Mouse (Mus musculus): ENCODE results near the gene Zcchc9. TPM values are rescaled to one million over a fixed set of nuclear protein-coding genes. Genes with fewer than 3 reads are reported as not detected.

The Zcchc9 gene
- polyA plus RNA-seq, 1 experiment, result 31.4 TPM

DNA sequence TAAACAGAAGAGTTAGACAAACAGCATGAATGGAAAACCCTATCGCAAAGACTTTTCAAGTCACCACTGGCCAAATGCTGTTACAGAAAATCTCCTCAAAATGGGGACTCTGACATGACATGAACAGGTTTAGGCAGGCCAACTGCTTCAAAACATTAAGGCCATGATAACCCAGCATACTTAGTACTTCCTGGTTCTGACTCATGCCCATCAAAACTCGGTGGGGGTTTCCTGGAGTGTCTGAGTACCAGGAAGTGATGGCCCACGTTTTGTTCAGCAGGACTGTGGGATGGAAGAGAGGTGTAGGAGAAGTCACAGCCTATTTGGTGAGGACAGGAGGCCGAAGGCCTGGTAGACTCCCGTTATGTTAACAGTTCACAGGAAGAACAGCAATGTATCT is 5.8 kb downstream of the Zcchc9 start:
- Histone ChIP-seq H3K4me1 (ENCODE audit: control insufficient read depth, insufficient read depth, low read length) (no peaks in the 10 kb centered on the region; the same call in 1 of the 2 replicates), H3K4me3 (ENCODE audit: insufficient read depth, low read length) (no peak overlapping the region), H3K27ac (ENCODE audit: insufficient read depth, low read length) (no peak overlapping the region)
- TF ChIP-seq CTCF (IDR thresholded peaks at IDR 0.05; ENCODE audit: borderline replicate concordance, insufficient read depth, low read length), result no peak
- no peak for TF ChIP-seq POLR2A (IDR thresholded peaks at IDR 0.05; ENCODE audit: low read depth, low read length)

DNA sequence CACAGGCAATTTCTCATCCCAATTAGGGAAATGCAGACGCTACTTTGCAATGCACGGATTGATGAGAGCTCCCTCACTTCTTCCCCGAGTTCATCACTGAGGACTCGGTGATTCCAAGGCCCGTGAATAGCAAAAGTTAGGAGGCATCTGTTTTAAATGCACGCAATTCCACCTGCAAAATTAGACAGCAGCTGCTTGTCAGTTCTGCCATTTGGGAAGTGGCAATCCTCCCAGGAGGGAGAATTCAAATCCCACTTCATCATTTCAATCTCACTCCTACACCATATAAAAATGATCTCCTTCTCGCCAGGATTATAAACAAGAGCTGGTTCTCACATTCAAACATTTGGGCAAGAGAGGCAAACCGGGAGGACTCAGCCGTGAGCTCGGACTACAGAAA is 10.1 kb downstream of the Zcchc9 start:
- no peak for TF ChIP-seq CTCF (IDR thresholded peaks at IDR 0.05; ENCODE audit: borderline replicate concordance, insufficient read depth, low read length)
- TF ChIP-seq POLR2A (IDR thresholded peaks at IDR 0.05; ENCODE audit: low read depth, low read length), result no peak
- Histone ChIP-seq H3K27ac (ENCODE audit: insufficient read depth, low read length) (no peak overlapping the region), H3K4me3 (ENCODE audit: insufficient read depth, low read length) (no peak overlapping the region), H3K4me1 (ENCODE audit: control insufficient read depth, insufficient read depth, low read length) (no peaks in the 10 kb centered on the region)

- TF ChIP-seq POLR2A (IDR thresholded peaks at IDR 0.05; ENCODE audit: low read depth, low read length) (no peak), CTCF (IDR thresholded peaks at IDR 0.05; ENCODE audit: borderline replicate concordance, insufficient read depth, low read length) (no peak)
- no peak overlapping the region for H3K27ac ChIP-seq (ENCODE audit: insufficient read depth, low read length)
Observed at GRCm38 (mm10) chr13:91796916-91797315, 10.6 kb downstream of the Zcchc9 start.

GRCm38 (mm10) chr13:91796003-91796402 is 11.5 kb downstream of the Zcchc9 start:
- no peak for TF ChIP-seq POLR2A (IDR thresholded peaks at IDR 0.05; ENCODE audit: low read depth, low read length)
- no peak for TF ChIP-seq CTCF (IDR thresholded peaks at IDR 0.05; ENCODE audit: borderline replicate concordance, insufficient read depth, low read length)
- Histone ChIP-seq H3K4me3 (ENCODE audit: insufficient read depth, low read length) (no peak overlapping the region), H3K27ac (ENCODE audit: insufficient read depth, low read length) (no peak overlapping the region), H3K4me1 (ENCODE audit: control insufficient read depth, insufficient read depth, low read length) (no peaks in the 10 kb centered on the region)

More at GRCm38 (mm10) chr13:91796916-91797315, 10.6 kb downstream of the Zcchc9 start:
- H3K4me3 ChIP-seq (ENCODE audit: insufficient read depth, low read length), result no peak overlapping the region
- H3K4me1 ChIP-seq (ENCODE audit: control insufficient read depth, insufficient read depth, low read length), result no peaks in the 10 kb centered on the region

- no peaks in the 10 kb centered on the region for H3K4me1 ChIP-seq (ENCODE audit: control insufficient read depth, insufficient read depth, low read length)
- H3K27ac ChIP-seq (ENCODE audit: insufficient read depth, low read length), result no peak overlapping the region
- no peak overlapping the region for H3K4me3 ChIP-seq (ENCODE audit: insufficient read depth, low read length)
- TF ChIP-seq POLR2A (IDR thresholded peaks at IDR 0.05; ENCODE audit: low read depth, low read length) (no peak), CTCF (IDR thresholded peaks at IDR 0.05; ENCODE audit: borderline replicate concordance, insufficient read depth, low read length) (no peak)
Observed at GRCm38 (mm10) chr13:91795593-91795992, 11.9 kb downstream of the Zcchc9 start.

DNA sequence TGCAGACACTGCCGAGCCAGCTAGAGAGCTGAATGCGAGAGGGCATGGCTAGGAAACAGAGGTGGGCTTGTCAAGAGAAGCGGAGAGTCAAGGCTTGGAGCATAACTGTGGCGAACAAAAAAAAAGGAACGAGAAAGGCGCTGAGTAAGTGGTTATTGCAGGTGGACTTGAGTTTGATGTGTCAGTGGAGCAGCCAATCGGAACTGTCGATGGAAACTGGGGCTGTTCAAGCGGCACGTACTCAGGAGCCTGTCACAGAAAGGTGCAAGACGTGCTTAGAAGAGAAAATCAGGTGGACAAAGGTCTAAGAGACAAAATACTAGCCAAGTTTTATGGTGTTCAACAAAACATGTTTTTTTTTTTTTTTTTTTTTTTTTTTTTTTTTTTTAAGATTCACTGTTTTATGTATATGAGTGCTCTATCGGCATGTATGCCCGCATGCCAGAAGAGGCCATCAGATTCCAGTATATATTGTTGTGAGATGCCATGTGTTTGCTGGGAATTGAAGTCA is 12.5 kb downstream of the Zcchc9 start:
- no peak overlapping the region for H3K27ac ChIP-seq (ENCODE audit: insufficient read depth, low read length)
- TF ChIP-seq CTCF (IDR thresholded peaks at IDR 0.05; ENCODE audit: borderline replicate concordance, insufficient read depth, low read length), result no peak
- no peak for TF ChIP-seq POLR2A (IDR thresholded peaks at IDR 0.05; ENCODE audit: low read depth, low read length)
- no peaks in the 10 kb centered on the region for H3K4me1 ChIP-seq (ENCODE audit: control insufficient read depth, insufficient read depth, low read length)
- H3K4me3 ChIP-seq (ENCODE audit: insufficient read depth, low read length), result no peak overlapping the region

- Histone ChIP-seq H3K4me1 (ENCODE audit: control insufficient read depth, insufficient read depth, low read length) (no peaks in the 10 kb centered on the region), H3K27ac (ENCODE audit: insufficient read depth, low read length) (no peak overlapping the region), H3K4me3 (ENCODE audit: insufficient read depth, low read length) (no peak overlapping the region)
- TF ChIP-seq CTCF (IDR thresholded peaks at IDR 0.05; ENCODE audit: borderline replicate concordance, insufficient read depth, low read length) (no peak), POLR2A (IDR thresholded peaks at IDR 0.05; ENCODE audit: low read depth, low read length) (no peak)
Observed at GRCm38 (mm10) chr13:91792035-91792434, 15.5 kb downstream of the Zcchc9 start.

- Histone ChIP-seq H3K4me3 (ENCODE audit: insufficient read depth, low read length) (no peak overlapping the region), H3K27ac (ENCODE audit: insufficient read depth, low read length) (no peak overlapping the region), H3K4me1 (ENCODE audit: control insufficient read depth, insufficient read depth, low read length) (no peaks in the 10 kb centered on the region)
- TF ChIP-seq POLR2A (IDR thresholded peaks at IDR 0.05; ENCODE audit: low read depth, low read length), result no peak
Observed at GRCm38 (mm10) chr13:91779892-91780291, 27.6 kb downstream of the Zcchc9 start.

DNA sequence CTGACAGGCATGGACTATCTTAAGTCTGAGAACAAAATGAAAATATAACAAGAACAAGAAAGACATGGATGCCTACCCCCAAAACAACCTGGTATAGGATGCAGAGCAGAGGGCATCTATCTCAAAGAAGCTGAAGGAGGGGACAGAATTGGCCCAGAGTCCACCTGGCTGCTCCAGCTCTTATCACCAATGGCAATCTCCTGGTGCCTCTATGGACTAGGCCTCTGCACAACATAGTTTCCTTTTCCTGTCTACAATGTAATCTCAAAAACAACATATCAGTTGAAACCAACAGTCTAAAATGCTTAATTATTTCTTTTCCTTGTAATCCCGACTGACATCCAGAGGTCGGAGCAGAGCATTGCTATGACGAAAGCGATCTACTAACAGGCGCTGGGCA is 29.4 kb downstream of the Zcchc9 start:
- Histone ChIP-seq H3K4me1 (ENCODE audit: control insufficient read depth, insufficient read depth, low read length) (no peaks in the 10 kb centered on the region), H3K4me3 (ENCODE audit: insufficient read depth, low read length) (no peak overlapping the region), H3K27ac (ENCODE audit: insufficient read depth, low read length) (no peak overlapping the region)
- no peak for TF ChIP-seq POLR2A (IDR thresholded peaks at IDR 0.05; ENCODE audit: low read depth, low read length)
- no peak for TF ChIP-seq CTCF (IDR thresholded peaks at IDR 0.05; ENCODE audit: borderline replicate concordance, insufficient read depth, low read length)

DNA sequence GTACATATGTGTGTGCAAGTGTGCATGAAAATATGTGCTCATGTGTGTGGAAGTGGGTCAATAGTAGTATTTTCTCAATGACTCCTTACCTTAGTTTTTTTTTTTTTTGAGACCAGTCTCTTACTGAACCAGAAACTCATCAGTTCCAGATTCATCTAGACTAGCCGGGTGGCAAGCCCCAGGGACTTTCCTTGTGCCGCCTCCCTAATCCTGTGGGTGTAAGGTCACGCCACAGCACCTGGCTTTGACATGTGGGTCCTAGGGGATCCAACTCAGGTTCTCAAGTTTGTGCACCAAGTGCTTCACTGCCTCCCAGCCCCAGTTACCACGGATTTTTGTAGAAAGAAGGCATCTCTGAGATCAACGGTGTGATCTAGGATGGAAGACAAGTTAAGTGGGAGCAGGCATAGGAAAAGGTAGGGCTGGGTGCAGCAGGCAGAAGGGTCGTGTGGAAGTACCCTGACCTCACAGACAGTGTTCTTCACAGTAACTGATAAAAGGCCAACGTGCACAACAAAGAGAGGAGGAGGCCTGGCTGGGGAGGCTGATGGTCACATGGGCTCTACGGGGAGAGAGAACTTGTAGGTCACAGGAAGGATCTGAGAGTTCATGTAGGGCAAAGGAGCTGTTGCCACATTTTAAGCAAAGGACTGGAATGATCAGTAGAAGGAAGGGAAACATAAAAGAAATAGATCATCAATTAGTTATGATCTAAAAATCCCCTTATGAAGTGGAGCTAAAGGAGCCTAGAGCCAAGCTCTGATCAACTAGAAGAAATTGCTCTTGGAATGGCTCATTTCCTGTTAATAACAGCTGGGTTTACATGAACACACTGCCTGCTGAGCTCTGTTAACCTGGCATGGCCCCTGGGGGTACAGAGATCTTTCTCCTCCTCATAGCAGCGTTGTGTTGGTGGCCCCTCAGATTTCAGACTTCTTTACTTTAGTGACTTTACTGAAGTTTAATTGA is 38.5 kb downstream of the Zcchc9 start:
- H3K4me1 ChIP-seq (ENCODE audit: control insufficient read depth, insufficient read depth, low read length), result no peaks in the 10 kb centered on the region; the same call in 1 of the 2 replicates
- H3K4me3 ChIP-seq (ENCODE audit: insufficient read depth, low read length), result no peak overlapping the region
- no peak overlapping the region for H3K27ac ChIP-seq (ENCODE audit: insufficient read depth, low read length)
- TF ChIP-seq POLR2A (IDR thresholded peaks at IDR 0.05; ENCODE audit: low read depth, low read length), result no peak
- no peak for TF ChIP-seq CTCF (IDR thresholded peaks at IDR 0.05; ENCODE audit: borderline replicate concordance, insufficient read depth, low read length)

Measured in embryonic fibroblast, embryonic 13.5 days (primary cell).